Mouse (Mus musculus): Measurements from ENCODE around the gene Adamts8. TPM values are rescaled to one million over a fixed set of nuclear protein-coding genes. Genes with fewer than 3 reads are reported as not detected.

The Adamts8 gene
- polyA plus RNA-seq, 1 experiment: 0.22 TPM

GRCm38 (mm10) chr9:30910491-30910890 is 31.9 kb upstream of the Adamts8 start:
- Histone ChIP-seq H3K27me3 (ENCODE audit: control insufficient read depth, insufficient read depth, low read length, poor library complexity, severe bottlenecking) (no peaks in the 10 kb centered on the region), H3K36me3 (ENCODE audit: control insufficient read depth, insufficient read depth, low read length, poor library complexity, severe bottlenecking) (no peaks in the 10 kb centered on the region), H3K4me1 (ENCODE audit: control insufficient read depth, insufficient read depth, low read length) (no peaks in the 10 kb centered on the region), H3K9me3 (replicated peaks; ENCODE audit: control insufficient read depth, insufficient read depth, low read length, poor library complexity, severe bottlenecking) (no peaks in the 10 kb centered on the region), H3K9ac (ENCODE audit: low read depth, poor library complexity, severe bottlenecking) (no peak overlapping the region), H3K27ac (ENCODE audit: insufficient read depth, low read length) (no peak overlapping the region), H3K4me3 (ENCODE audit: low read depth, low read length) (no peak overlapping the region)
- no peak for TF ChIP-seq CTCF (IDR thresholded peaks at IDR 0.05; ENCODE audit: low read depth, low read length)
- no peak for TF ChIP-seq EP300 (IDR thresholded peaks at IDR 0.05; ENCODE audit: insufficient read depth, low read depth, low read length)
- no peak for TF ChIP-seq POLR2A (IDR thresholded peaks at IDR 0.05; ENCODE audit: insufficient read depth, low read length)

DNA sequence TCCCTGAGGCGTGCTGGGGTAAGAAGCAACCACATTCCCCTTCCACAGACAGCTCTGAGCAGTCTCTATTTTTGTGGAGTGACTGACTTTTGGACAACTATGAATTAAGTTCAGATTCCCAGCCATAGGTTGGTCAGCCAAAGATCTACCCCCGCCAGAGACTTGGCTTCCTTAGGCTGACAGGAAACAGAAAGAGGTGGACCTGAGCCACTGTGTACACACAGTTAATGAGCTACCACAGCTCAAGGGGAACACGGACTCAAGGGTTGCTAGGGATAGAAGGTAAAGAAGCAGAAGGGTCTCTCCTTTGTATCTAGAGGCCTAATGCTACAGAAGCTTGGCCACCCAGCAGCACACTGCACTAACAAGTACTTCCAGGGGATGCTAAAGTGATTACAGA is 30.2 kb upstream of the Adamts8 start:
- no peak overlapping the region for H3K27ac ChIP-seq (ENCODE audit: insufficient read depth, low read length)
- TF ChIP-seq EP300 (IDR thresholded peaks at IDR 0.05; ENCODE audit: insufficient read depth, low read depth, low read length) (no peak), POLR2A (IDR thresholded peaks at IDR 0.05; ENCODE audit: insufficient read depth, low read length) (no peak), CTCF (IDR thresholded peaks at IDR 0.05; ENCODE audit: low read depth, low read length) (no peak)

GRCm38 (mm10) chr9:30913429-30913828 is 28.9 kb upstream of the Adamts8 start:
- TF ChIP-seq POLR2A (IDR thresholded peaks at IDR 0.05; ENCODE audit: insufficient read depth, low read length): no peak
- no peak for TF ChIP-seq CTCF (IDR thresholded peaks at IDR 0.05; ENCODE audit: low read depth, low read length)
- no peak for TF ChIP-seq EP300 (IDR thresholded peaks at IDR 0.05; ENCODE audit: insufficient read depth, low read depth, low read length)
- no peaks in the 10 kb centered on the region for H3K9me3 ChIP-seq (replicated peaks; ENCODE audit: control insufficient read depth, insufficient read depth, low read length, poor library complexity, severe bottlenecking)
- no peak overlapping the region for H3K27ac ChIP-seq (ENCODE audit: insufficient read depth, low read length)
- H3K4me1 ChIP-seq (ENCODE audit: control insufficient read depth, insufficient read depth, low read length): no peaks in the 10 kb centered on the region
- H3K4me3 ChIP-seq (ENCODE audit: low read depth, low read length): no peak overlapping the region
- no peak overlapping the region for H3K9ac ChIP-seq (ENCODE audit: low read depth, poor library complexity, severe bottlenecking)
- H3K27me3 ChIP-seq (ENCODE audit: control insufficient read depth, insufficient read depth, low read length, poor library complexity, severe bottlenecking): no peaks in the 10 kb centered on the region
- H3K36me3 ChIP-seq (ENCODE audit: control insufficient read depth, insufficient read depth, low read length, poor library complexity, severe bottlenecking): no peaks in the 10 kb centered on the region

More for the DNA sequence above, 30.2 kb upstream of the Adamts8 start:
- no peaks in the 10 kb centered on the region for H3K4me1 ChIP-seq (ENCODE audit: control insufficient read depth, insufficient read depth, low read length)
- H3K36me3 ChIP-seq (ENCODE audit: control insufficient read depth, insufficient read depth, low read length, poor library complexity, severe bottlenecking): no peaks in the 10 kb centered on the region
- no peak overlapping the region for H3K4me3 ChIP-seq (ENCODE audit: low read depth, low read length)
- H3K27me3 ChIP-seq (ENCODE audit: control insufficient read depth, insufficient read depth, low read length, poor library complexity, severe bottlenecking): no peaks in the 10 kb centered on the region
- H3K9me3 ChIP-seq (replicated peaks; ENCODE audit: control insufficient read depth, insufficient read depth, low read length, poor library complexity, severe bottlenecking): no peaks in the 10 kb centered on the region
- H3K9ac ChIP-seq (ENCODE audit: low read depth, poor library complexity, severe bottlenecking): no peak overlapping the region

DNA sequence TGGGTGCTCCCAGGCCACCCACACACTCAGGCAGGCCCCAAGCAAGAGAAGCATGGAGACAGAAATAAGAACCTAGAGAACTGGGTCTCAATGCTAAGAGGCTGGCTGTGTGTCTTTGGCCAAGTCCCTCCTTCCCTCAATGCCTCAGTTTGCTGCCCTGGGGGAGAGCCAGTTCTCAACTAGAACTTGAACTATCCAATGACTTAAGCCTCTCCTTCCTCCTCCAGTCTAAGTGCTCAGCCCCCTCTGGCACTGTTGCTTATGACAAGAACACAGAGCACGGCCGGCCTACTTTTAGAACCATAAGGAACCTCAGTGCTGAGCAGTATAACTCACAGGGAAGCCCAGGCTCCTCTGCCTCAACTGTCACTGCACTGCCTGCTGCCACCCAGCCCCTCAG is 28.1 kb upstream of the Adamts8 start:
- no peak overlapping the region for H3K4me3 ChIP-seq (ENCODE audit: low read depth, low read length)

DNA sequence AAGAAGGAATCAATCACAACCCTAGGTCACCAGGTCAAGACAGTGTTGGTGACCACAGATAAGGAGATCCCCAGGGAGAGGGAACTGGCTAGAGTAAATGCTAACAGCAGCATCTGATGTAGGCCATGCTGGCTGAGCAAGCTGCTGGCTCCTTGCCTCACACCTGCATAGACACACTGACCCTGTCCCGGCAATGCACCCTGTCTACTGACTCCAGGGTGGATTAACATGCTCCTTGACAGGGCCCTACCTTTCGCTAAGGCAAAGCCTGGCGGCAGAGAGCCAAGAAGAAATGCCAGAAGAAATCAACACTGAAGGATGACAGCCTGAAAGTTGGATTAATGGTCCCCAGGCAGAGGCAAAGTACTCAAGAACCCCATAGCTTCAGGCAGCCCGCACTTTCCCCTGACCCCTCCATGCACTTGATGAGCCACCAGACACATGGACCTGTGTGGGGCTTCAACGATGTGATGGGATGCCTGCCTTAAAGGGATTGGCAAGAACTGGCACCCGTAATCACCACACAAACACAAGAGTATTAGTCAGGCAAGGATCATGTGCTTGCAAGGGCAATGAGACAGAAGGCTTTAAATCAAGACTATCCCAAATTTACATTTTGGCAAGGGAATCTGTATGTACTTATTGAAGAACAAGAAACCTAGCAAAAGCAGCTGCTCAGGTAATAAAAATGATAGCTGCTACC is 25.9 kb upstream of the Adamts8 start:
- H3K4me1 ChIP-seq (ENCODE audit: control insufficient read depth, insufficient read depth, low read length): no peaks in the 10 kb centered on the region
- H3K27me3 ChIP-seq (ENCODE audit: control insufficient read depth, insufficient read depth, low read length, poor library complexity, severe bottlenecking): no peaks in the 10 kb centered on the region
- no peak overlapping the region for H3K4me3 ChIP-seq (ENCODE audit: low read depth, low read length)
- H3K36me3 ChIP-seq (ENCODE audit: control insufficient read depth, insufficient read depth, low read length, poor library complexity, severe bottlenecking): no peaks in the 10 kb centered on the region
- no peak overlapping the region for H3K27ac ChIP-seq (ENCODE audit: insufficient read depth, low read length)
- TF ChIP-seq POLR2A (IDR thresholded peaks at IDR 0.05; ENCODE audit: insufficient read depth, low read length): no peak
- H3K9ac ChIP-seq (ENCODE audit: low read depth, poor library complexity, severe bottlenecking): no peak overlapping the region
- no peaks in the 10 kb centered on the region for H3K9me3 ChIP-seq (replicated peaks; ENCODE audit: control insufficient read depth, insufficient read depth, low read length, poor library complexity, severe bottlenecking)

More for the DNA sequence above, 28.1 kb upstream of the Adamts8 start:
- no peaks in the 10 kb centered on the region for H3K36me3 ChIP-seq (ENCODE audit: control insufficient read depth, insufficient read depth, low read length, poor library complexity, severe bottlenecking)
- no peak overlapping the region for H3K27ac ChIP-seq (ENCODE audit: insufficient read depth, low read length)
- no peaks in the 10 kb centered on the region for H3K4me1 ChIP-seq (ENCODE audit: control insufficient read depth, insufficient read depth, low read length)
- H3K9ac ChIP-seq (ENCODE audit: low read depth, poor library complexity, severe bottlenecking): no peak overlapping the region
- TF ChIP-seq EP300 (IDR thresholded peaks at IDR 0.05; ENCODE audit: insufficient read depth, low read depth, low read length) (no peak), CTCF (IDR thresholded peaks at IDR 0.05; ENCODE audit: low read depth, low read length) (no peak), POLR2A (IDR thresholded peaks at IDR 0.05; ENCODE audit: insufficient read depth, low read length) (no peak)
- no peaks in the 10 kb centered on the region for H3K9me3 ChIP-seq (replicated peaks; ENCODE audit: control insufficient read depth, insufficient read depth, low read length, poor library complexity, severe bottlenecking)
- no peaks in the 10 kb centered on the region for H3K27me3 ChIP-seq (ENCODE audit: control insufficient read depth, insufficient read depth, low read length, poor library complexity, severe bottlenecking)

DNA sequence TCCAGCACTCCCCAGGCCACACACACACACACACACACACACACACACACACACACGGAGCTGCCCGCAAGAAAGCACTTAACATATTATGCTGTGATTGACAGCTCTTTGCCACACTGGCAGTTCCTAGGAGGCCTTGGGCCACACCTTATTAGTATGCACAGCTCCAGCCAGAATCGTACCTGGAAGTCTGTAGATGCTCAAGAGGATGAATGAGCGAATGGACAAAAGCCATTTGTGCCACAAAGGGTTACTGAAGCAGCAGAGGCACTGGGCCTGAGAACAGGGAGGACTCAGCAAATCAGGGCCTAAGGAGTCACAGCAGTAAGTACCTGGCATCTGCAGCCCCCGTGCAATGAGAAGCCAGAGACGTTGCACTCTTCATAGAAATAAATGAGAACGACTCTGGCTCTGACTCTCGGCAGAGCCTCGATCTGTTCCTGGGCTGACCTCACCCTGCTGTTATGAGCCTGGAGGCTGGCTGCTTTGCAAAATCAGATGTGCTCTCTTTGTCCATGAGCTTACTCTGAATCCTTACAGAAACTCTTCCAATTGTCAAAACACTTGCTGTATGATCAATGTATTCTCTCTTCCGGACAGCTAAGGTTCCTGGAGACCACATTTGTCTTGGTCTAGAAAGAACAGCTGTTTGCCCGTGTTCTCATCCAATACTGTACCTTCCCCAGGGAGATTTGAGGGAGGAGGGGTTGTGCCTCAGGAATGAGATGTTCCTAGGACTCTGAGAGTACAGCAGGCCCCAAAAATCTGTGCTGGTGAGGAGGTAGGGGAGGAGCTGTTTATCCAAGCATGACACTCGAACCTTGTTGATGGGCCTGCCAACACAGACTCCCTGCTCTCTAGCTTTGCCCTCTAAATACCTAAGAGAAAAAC is 23.7 kb upstream of the Adamts8 start:
- Histone ChIP-seq H3K4me1 (ENCODE audit: control insufficient read depth, insufficient read depth, low read length) (no peaks in the 10 kb centered on the region), H3K9me3 (replicated peaks; ENCODE audit: control insufficient read depth, insufficient read depth, low read length, poor library complexity, severe bottlenecking) (no peaks in the 10 kb centered on the region)

More for the DNA sequence above, 23.7 kb upstream of the Adamts8 start:
- Histone ChIP-seq H3K9ac (ENCODE audit: low read depth, poor library complexity, severe bottlenecking) (no peak overlapping the region), H3K4me3 (ENCODE audit: low read depth, low read length) (no peak overlapping the region), H3K27me3 (ENCODE audit: control insufficient read depth, insufficient read depth, low read length, poor library complexity, severe bottlenecking) (peaks cover 3% of the 10 kb centered on the region; the same call in 1 of the 2 replicates), H3K36me3 (ENCODE audit: control insufficient read depth, insufficient read depth, low read length, poor library complexity, severe bottlenecking) (no peaks in the 10 kb centered on the region), H3K27ac (ENCODE audit: insufficient read depth, low read length) (no peak overlapping the region)
- TF ChIP-seq POLR2A (IDR thresholded peaks at IDR 0.05; ENCODE audit: insufficient read depth, low read length) (no peak), EP300 (IDR thresholded peaks at IDR 0.05; ENCODE audit: insufficient read depth, low read depth, low read length) (no peak), CTCF (IDR thresholded peaks at IDR 0.05; ENCODE audit: low read depth, low read length) (no peak)
